Mouse (Mus musculus) gastrocnemius, adult 8-10 months (tissue): ENCODE results near the gene Rere. TPM values are rescaled to one million over a fixed set of nuclear protein-coding genes. Genes with fewer than 3 reads are reported as not detected.
"Not testable (repeated sequence)": the region's sequence is repeated elsewhere in the genome, so short reads cannot be mapped to it uniquely, and the experiment has no call there.

Source experiments
- DNase-seq, 2 experiments: peaks; one replicate each; pipeline ENCODE4 v3.0.0; 2022; ENCODE audit warnings: low spot score in 2 of 2
- total RNA-seq, 4 experiments: library from RNA; stranded (reverse); gene quantifications; 2 replicates each; pipeline ENCODE4 v1.2.4; 2022

The Rere gene
- total RNA-seq, 4 experiments from 2014 or later: 53.7 to 93.1 (median 66.0) TPM

- no peak for DNase-seq
Observed at GRCm38 (mm10) chr4:150599119-150599992, 317.9 kb downstream of the Rere start.

- DNase-seq: not testable (repeated sequence)
Observed at GRCm38 (mm10) chr4:150600503-150600902, 319.1 kb downstream of the Rere start.

- no peak for DNase-seq
Observed at GRCm38 (mm10) chr4:150601489-150601888, 320.0 kb downstream of the Rere start.

- no peak for DNase-seq
Observed at GRCm38 (mm10) chr4:150603366-150604061, 322.1 kb downstream of the Rere start.

GRCm38 (mm10) chr4:150605804-150606203 lies 324.4 kb downstream of the Rere start:
- no peak for DNase-seq

GRCm38 (mm10) chr4:150606449-150607161 lies 325.2 kb downstream of the Rere start:
- no peak for DNase-seq

GRCm38 (mm10) chr4:150608670-150609069 lies 327.2 kb downstream of the Rere start:
- DNase-seq: no peak

- no peak for DNase-seq
Observed at GRCm38 (mm10) chr4:150613715-150614114, 332.3 kb downstream of the Rere start.

GRCm38 (mm10) chr4:150615251-150616028 lies 334.0 kb downstream of the Rere start:
- DNase-seq: no peak

- peak; percentile 61 to 72 for DNase-seq
Observed at GRCm38 (mm10) chr4:150616029-150616420, 334.6 kb downstream of the Rere start.

- DNase-seq: no peak
Observed at GRCm38 (mm10) chr4:150616841-150617240, 335.4 kb downstream of the Rere start.

GRCm38 (mm10) chr4:150619011-150619410 lies 337.6 kb downstream of the Rere start:
- DNase-seq: no peak

GRCm38 (mm10) chr4:150622641-150623040 lies 341.2 kb downstream of the Rere start:
- DNase-seq: no peak

GRCm38 (mm10) chr4:150624214-150624823 lies 342.9 kb downstream of the Rere start:
- no peak for DNase-seq

GRCm38 (mm10) chr4:150624933-150625332 lies 343.5 kb downstream of the Rere start:
- DNase-seq: no peak

GRCm38 (mm10) chr4:150625425-150625824 lies 344.0 kb downstream of the Rere start:
- DNase-seq: peak; percentile 40 to 44

- DNase-seq: peak; percentile 44 to 58
Observed at GRCm38 (mm10) chr4:150625951-150626732, 344.7 kb downstream of the Rere start.

- DNase-seq: no peak
Observed at GRCm38 (mm10) chr4:150629266-150629665, 347.8 kb downstream of the Rere start.

GRCm38 (mm10) chr4:150635568-150635967 lies 354.1 kb downstream of the Rere start:
- DNase-seq: no peak

- no peak for DNase-seq
Observed at GRCm38 (mm10) chr4:150636635-150637034, 355.2 kb downstream of the Rere start.
